Mouse (Mus musculus) forebrain, embryonic 12.5 days (tissue): Measurements from ENCODE around the gene Cmtr1. TPM values are rescaled to one million over a fixed set of nuclear protein-coding genes. Genes with fewer than 3 reads are reported as not detected.
A peak's percentile ranks its signal among the peaks of the same experiment; 100 is the strongest.

Experiments
- ATAC-seq: fragments of 200-750 bp; cut with Nextera tagmentation; 2 replicates; pipeline ENCODE4 v1.8.0; 2017; ENCODE audit warnings: moderate TSS enrichment; ENCODE audit not compliant: low FRiP score
- H3K27ac ChIP-seq: fragments of 300-500 bp; sonication (generic); 2 replicates; pipeline ENCODE4 v1.5.1; 2016; ENCODE audit warnings: mild to moderate bottlenecking
- H3K27me3 ChIP-seq: fragments of 300-500 bp; sonication (generic); 2 replicates; pipeline ENCODE4 v1.6.1; 2016; ENCODE audit warnings: mild to moderate bottlenecking
- H3K36me3 ChIP-seq: fragments of 300-500 bp; sonication (generic); replicated peaks from 2 replicates; pipeline ENCODE4 v1.6.1; 2016; ENCODE audit warnings: mild to moderate bottlenecking
- H3K4me1 ChIP-seq: fragments of 300-500 bp; sonication (generic); 2 replicates; pipeline ENCODE4 v1.6.1; 2016
- H3K4me2 ChIP-seq: fragments of 300-500 bp; sonication (generic); 2 replicates; pipeline ENCODE4 v1.6.1; 2016; ENCODE audit warnings: mild to moderate bottlenecking, moderate library complexity
- H3K4me3 ChIP-seq: fragments of 300-500 bp; sonication (generic); replicated peaks from 2 replicates; pipeline ENCODE4 v1.5.1; 2016; ENCODE audit warnings: mild to moderate bottlenecking
- H3K9ac ChIP-seq: fragments of 300-500 bp; sonication (generic); 2 replicates; pipeline ENCODE4 v1.6.1; 2016; ENCODE audit warnings: mild to moderate bottlenecking
- H3K9me3 ChIP-seq: fragments of 300-500 bp; sonication (generic); 2 replicates; pipeline ENCODE4 v1.6.1; 2016
- WGBS: fragments of 180-500 bp; shearing (Covaris S2); methylation state at CpG from one replicate; pipeline ENCODE4 v1.1.7; 2016; 5-methylcytosine and 5-hydroxymethylcytosine counted together
- polyA plus RNA-seq: library from polyadenylated mRNA; unstranded; fragments of >200 nt; fragmentation: Nextera tagmentation; extraction: Ambion mirVana; gene quantifications from 2 replicates; pipeline ENCODE4 v1.2.1, GENCODE M21; 2016

Gene Cmtr1
- polyA plus RNA-seq, 1 experiment from 2014 or later, result 166 TPM

- H3K4me2 ChIP-seq, result no peak overlapping the region
- no peaks in the 10 kb centered on the region for H3K27me3 ChIP-seq
- H3K27ac ChIP-seq, result no peak overlapping the region
- H3K4me3 ChIP-seq, result no peak overlapping the region
- 73% methylated on average over 5 of the region's 5 CpGs for WGBS
- peaks cover 89% of the 10 kb centered on the region for H3K36me3 ChIP-seq
- ATAC-seq, result no peak
- no peaks in the 10 kb centered on the region for H3K9me3 ChIP-seq
- H3K9ac ChIP-seq, result no peak overlapping the region
- H3K4me1 ChIP-seq, result no peaks in the 10 kb centered on the region
These were observed 24.3 kb upstream of the Cmtr1 start for GRCm38 (mm10) chr17:29636118-29636517.

GRCm38 (mm10) chr17:29637377-29637776, 23.0 kb upstream of the Cmtr1 start:
- Histone ChIP-seq H3K27ac (no peak overlapping the region), H3K4me3 (no peak overlapping the region), H3K9ac (no peak overlapping the region), H3K27me3 (no peaks in the 10 kb centered on the region), H3K4me1 (no peaks in the 10 kb centered on the region), H3K36me3 (peaks cover 92% of the 10 kb centered on the region), H3K4me2 (no peak overlapping the region), H3K9me3 (no peaks in the 10 kb centered on the region)
- no peak for ATAC-seq
- WGBS, result 95% methylated on average over 4 of the region's 4 CpGs

GRCm38 (mm10) chr17:29637895-29638294, 22.5 kb upstream of the Cmtr1 start:
- Histone ChIP-seq H3K9ac (no peak overlapping the region), H3K9me3 (no peaks in the 10 kb centered on the region), H3K4me2 (no peak overlapping the region), H3K4me1 (no peaks in the 10 kb centered on the region), H3K27me3 (no peaks in the 10 kb centered on the region), H3K36me3 (peaks cover 94% of the 10 kb centered on the region), H3K4me3 (no peak overlapping the region), H3K27ac (no peak overlapping the region)
- no peak for ATAC-seq
- WGBS, result 84% methylated on average over 8 of the region's 8 CpGs

GRCm38 (mm10) chr17:29640971-29641370, 19.4 kb upstream of the Cmtr1 start:
- Histone ChIP-seq H3K27ac (no peak overlapping the region), H3K36me3 (peaks cover 74% of the 10 kb centered on the region), H3K27me3 (no peaks in the 10 kb centered on the region), H3K9ac (no peak overlapping the region), H3K4me2 (no peak overlapping the region), H3K9me3 (no peaks in the 10 kb centered on the region), H3K4me3 (no peak overlapping the region), H3K4me1 (no peaks in the 10 kb centered on the region)
- no peak for ATAC-seq
- WGBS, result 93% methylated on average over 11 of the region's 11 CpGs

GRCm38 (mm10) chr17:29642219-29642618, 18.2 kb upstream of the Cmtr1 start:
- Histone ChIP-seq H3K4me3 (no peak overlapping the region), H3K27me3 (no peaks in the 10 kb centered on the region), H3K4me1 (no peaks in the 10 kb centered on the region), H3K9ac (no peak overlapping the region), H3K36me3 (peaks cover 61% of the 10 kb centered on the region), H3K4me2 (no peak overlapping the region), H3K9me3 (no peaks in the 10 kb centered on the region), H3K27ac (no peak overlapping the region)
- WGBS, result 85% methylated on average over 3 of the region's 3 CpGs
- no peak for ATAC-seq

GRCm38 (mm10) chr17:29658249-29658648, 2.1 kb upstream of the Cmtr1 start:
- H3K4me1 ChIP-seq, result peaks cover 14% of the 10 kb centered on the region
- no peaks in the 10 kb centered on the region for H3K9me3 ChIP-seq
- H3K4me3 ChIP-seq, result no peak overlapping the region
- H3K9ac ChIP-seq, result no peak overlapping the region
- H3K27ac ChIP-seq, result no peak overlapping the region
- WGBS, result 85% methylated on average over 2 of the region's 2 CpGs
- no peaks in the 10 kb centered on the region for H3K27me3 ChIP-seq
- no peak for ATAC-seq
- peaks cover 3% of the 10 kb centered on the region for H3K36me3 ChIP-seq
- H3K4me2 ChIP-seq, result no peak overlapping the region

GRCm38 (mm10) chr17:29660762-29661391, 482 bp downstream of the Cmtr1 start:
- peak overlapping the region; percentile 92 for H3K27ac ChIP-seq
- peak overlapping the region; percentile 96 for H3K4me2 ChIP-seq
- H3K9me3 ChIP-seq, result no peaks in the 10 kb centered on the region
- no peak for ATAC-seq
- peak overlapping the region; percentile 91 for H3K9ac ChIP-seq
- 1% methylated on average over 30 of the region's 41 CpGs for WGBS
- H3K4me1 ChIP-seq, result peaks cover 14% of the 10 kb centered on the region
- H3K36me3 ChIP-seq, result peaks cover 19% of the 10 kb centered on the region
- H3K27me3 ChIP-seq, result no peaks in the 10 kb centered on the region
- peak overlapping the region; percentile 96 for H3K4me3 ChIP-seq

- H3K4me3 ChIP-seq, result no peak overlapping the region
- no peak overlapping the region for H3K4me2 ChIP-seq
- 96% methylated on average over 5 of the region's 6 CpGs for WGBS
- peaks cover 14% of the 10 kb centered on the region for H3K4me1 ChIP-seq
- H3K9ac ChIP-seq, result no peak overlapping the region
- no peaks in the 10 kb centered on the region for H3K27me3 ChIP-seq
- no peak overlapping the region for H3K27ac ChIP-seq
- ATAC-seq, result no peak
- H3K9me3 ChIP-seq, result no peaks in the 10 kb centered on the region
- H3K36me3 ChIP-seq, result peaks cover 27% of the 10 kb centered on the region
These were observed 1.8 kb downstream of the Cmtr1 start for GRCm38 (mm10) chr17:29662145-29662544.

- H3K27me3 ChIP-seq, result no peaks in the 10 kb centered on the region
- peaks cover 57% of the 10 kb centered on the region for H3K36me3 ChIP-seq
- H3K27ac ChIP-seq, result no peak overlapping the region
- no peak overlapping the region for H3K9ac ChIP-seq
- H3K4me2 ChIP-seq, result no peak overlapping the region
- no peak for ATAC-seq
- WGBS, result 88% methylated on average over 10 of the region's 10 CpGs
- no peaks in the 10 kb centered on the region for H3K9me3 ChIP-seq
- H3K4me3 ChIP-seq, result no peak overlapping the region
- peaks cover 6% of the 10 kb centered on the region; the same call in 1 of the 2 replicates for H3K4me1 ChIP-seq
These were observed 7.9 kb downstream of the Cmtr1 start for GRCm38 (mm10) chr17:29668051-29668986.

GRCm38 (mm10) chr17:29669030-29669429, 8.6 kb downstream of the Cmtr1 start:
- Histone ChIP-seq H3K9me3 (no peaks in the 10 kb centered on the region), H3K27me3 (no peaks in the 10 kb centered on the region), H3K4me2 (no peak overlapping the region), H3K36me3 (peaks cover 57% of the 10 kb centered on the region), H3K4me3 (no peak overlapping the region), H3K4me1 (peaks cover 6% of the 10 kb centered on the region; the same call in 1 of the 2 replicates), H3K27ac (no peak overlapping the region), H3K9ac (no peak overlapping the region)
- ATAC-seq, result no peak
- WGBS, result 97% methylated on average over 4 of the region's 4 CpGs

GRCm38 (mm10) chr17:29669936-29670335, 9.5 kb downstream of the Cmtr1 start:
- no peak for ATAC-seq
- peaks cover 58% of the 10 kb centered on the region for H3K36me3 ChIP-seq
- H3K27me3 ChIP-seq, result no peaks in the 10 kb centered on the region
- H3K4me1 ChIP-seq, result peaks cover 6% of the 10 kb centered on the region; the same call in 1 of the 2 replicates
- H3K9ac ChIP-seq, result no peak overlapping the region
- H3K9me3 ChIP-seq, result no peaks in the 10 kb centered on the region
- no peak overlapping the region for H3K27ac ChIP-seq
- H3K4me3 ChIP-seq, result no peak overlapping the region
- H3K4me2 ChIP-seq, result no peak overlapping the region

GRCm38 (mm10) chr17:29671021-29671420, 10.6 kb downstream of the Cmtr1 start:
- H3K4me1 ChIP-seq, result peaks cover 6% of the 10 kb centered on the region; the same call in 1 of the 2 replicates
- no peaks in the 10 kb centered on the region for H3K9me3 ChIP-seq
- no peak for ATAC-seq
- H3K36me3 ChIP-seq, result peaks cover 66% of the 10 kb centered on the region
- no peak overlapping the region for H3K27ac ChIP-seq
- H3K27me3 ChIP-seq, result no peaks in the 10 kb centered on the region
- no peak overlapping the region for H3K9ac ChIP-seq
- 96% methylated on average over 2 of the region's 2 CpGs for WGBS
- no peak overlapping the region for H3K4me2 ChIP-seq
- no peak overlapping the region for H3K4me3 ChIP-seq
